Comparison of ENCODE assay signal across 22 mouse cellular contexts in the genomic region with DNA sequence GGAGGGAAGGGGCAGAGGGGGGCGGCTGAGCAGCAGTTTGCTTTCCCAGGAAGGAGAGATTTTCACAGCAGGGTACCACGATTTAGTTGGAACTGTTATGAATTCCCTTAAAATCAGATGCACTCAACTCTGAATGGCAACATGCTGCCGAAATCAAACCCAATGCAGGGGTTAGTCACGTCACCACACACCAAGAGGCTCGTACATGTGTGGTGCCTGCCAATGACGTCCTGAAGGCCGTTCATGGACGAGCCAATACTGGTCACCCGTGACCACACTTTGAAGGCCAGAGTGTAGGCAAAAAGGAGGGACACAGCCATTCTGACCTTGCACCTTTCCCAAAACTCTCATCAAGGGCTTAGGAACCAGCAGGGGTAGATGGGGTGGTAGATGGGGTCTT. TPM values are rescaled to one million over a fixed set of nuclear protein-coding genes. Genes with fewer than 3 reads are reported as not detected.
DNase-seq lines count a peak whose midpoint lies in the region; ATAC-seq lines count a peak whose summit lies in the region.
"Had no signal": no experiment of that assay in that cellular context is flagged by ENCODE, and none has a peak within 500 bp of the region (broad histone marks: within the 10 kb centered on the region; RNA-seq: fewer than 3 reads in every experiment).

No protein-coding gene starts in this region.

- WGBS in midbrain, embryonic 11.5 days: 75% methylated on average over 9 of the region's 9 CpGs
- 73% methylated on average over 9 of the region's 9 CpGs for WGBS in midbrain, embryonic 10.5 days

- H3K4me1 ChIP-seq in midbrain, embryonic 11.5 days (ENCODE audit: control insufficient read depth, insufficient read depth, low read length): no peaks in the 10 kb centered on the region
- H3K4me1 ChIP-seq in midbrain, embryonic 10.5 days: no peaks in the 10 kb centered on the region
- H3K4me1 ChIP-seq in brown adipose tissue, adult 24 weeks (ENCODE audit: control insufficient read depth, insufficient read depth, insufficient read length, low read length): peaks cover 12% of the 10 kb centered on the region

- peak; percentile 15 for DNase-seq in adrenal gland, adult 2 months
- no peak for DNase-seq in adrenal gland, postnatal 25 days
- DNase-seq in adrenal gland, adult 8-10 months: peak; percentile 11
- DNase-seq in adrenal gland, adult 18-20 months (ENCODE audit: low spot score in 2 of 2): no peak
- peak; percentile 64 for DNase-seq in midbrain, embryonic 11.5 days (ENCODE audit: low spot score, missing footprints)
- DNase-seq in midbrain, embryonic 10.5 days (ENCODE audit: low spot score): no peak
- DNase-seq in thymus, postnatal 36 days: no peak
- DNase-seq: adrenal gland, postnatal 10 days; adrenal gland, postnatal 14 days; B cell, adult 2 months; cerebellum, adult 11 months; cerebellum, adult 11-12 months; cerebellum, adult 18-20 months; cerebellum, adult 2 months; cerebellum, adult 8-10 months; cerebellum, adult 9-10 months; cerebellum, adult 9-11 months had no signal

- H3K27ac ChIP-seq in midbrain, embryonic 11.5 days (ENCODE audit: low read depth, low read length): no peak overlapping the region
- no peak overlapping the region for H3K27ac ChIP-seq in midbrain, embryonic 10.5 days (replicated peaks)
- H3K27ac ChIP-seq in brown adipose tissue, adult 24 weeks (replicated peaks; ENCODE audit: low read depth, low read length): no peak overlapping the region

- ATAC-seq in midbrain, embryonic 11.5 days (ENCODE audit: low FRiP score): no peak
- ATAC-seq: activated CD4-positive, CD25-positive, alpha-beta regulatory T cell, adult 4 months; CD4-positive, CD25-positive, alpha-beta regulatory T cell, adult 4 months; Patski had no signal

- H3K9me3 ChIP-seq in midbrain, embryonic 11.5 days (ENCODE audit: control insufficient read depth, low read length): no peaks in the 10 kb centered on the region
- no peaks in the 10 kb centered on the region for H3K9me3 ChIP-seq in midbrain, embryonic 10.5 days (replicated peaks)

- no peaks in the 10 kb centered on the region for H3K27me3 ChIP-seq in midbrain, embryonic 11.5 days (ENCODE audit: control insufficient read depth, insufficient read depth, low read length)
- no peaks in the 10 kb centered on the region for H3K27me3 ChIP-seq in midbrain, embryonic 10.5 days (ENCODE audit: low read depth, poor library complexity, severe bottlenecking)

- no peak overlapping the region for H3K4me3 ChIP-seq in midbrain, embryonic 11.5 days (ENCODE audit: low read depth, low read length)
- H3K4me3 ChIP-seq in midbrain, embryonic 10.5 days: no peak overlapping the region
- peak overlapping the region; percentile 32; the same call in 1 of the 2 replicates for H3K4me3 ChIP-seq in brown adipose tissue, adult 24 weeks (ENCODE audit: insufficient read depth, low read depth, low read length)

- no peak overlapping the region for H3K4me2 ChIP-seq in midbrain, embryonic 11.5 days

- H3K36me3 ChIP-seq in midbrain, embryonic 11.5 days (ENCODE audit: control insufficient read depth, insufficient read depth, low read length): no peaks in the 10 kb centered on the region
- H3K36me3 ChIP-seq in midbrain, embryonic 10.5 days: no peaks in the 10 kb centered on the region
- H3K36me3 ChIP-seq: G1E had no signal

- no peak overlapping the region for H3K9ac ChIP-seq in midbrain, embryonic 11.5 days (ENCODE audit: low read length)

RNA-seq across cellular contexts. Expression of a gene that starts 35.3 kb away (rescaled TPM):
- 1 to 10 TPM in 1 of 2 experiments, under 1 TPM in 1; 0.90 to 1.1 TPM for total RNA-seq in adrenal gland, adult 2 months (2021)
- polyA plus RNA-seq in adrenal gland, adult 2 months (2012; rRNA removed): 1.4 and 2.1 TPM in 2 replicates
- total RNA-seq in adrenal gland, postnatal 25 days (2021): 2.2 and 2.8 TPM in 2 replicates
- total RNA-seq in adrenal gland, adult 8-10 months (2022): 1 to 10 TPM; 1.4 to 3.1 (median 2.1) TPM
- 1 to 10 TPM; 1.3 to 1.8 TPM for total RNA-seq in adrenal gland, adult 18-20 months (2021)
- polyA plus RNA-seq in midbrain, embryonic 11.5 days (2014; fragmentation: Nextera tagmentation; extraction: Ambion mirVana): 0.61 and 0.71 TPM in 2 replicates
- polyA plus RNA-seq in midbrain, embryonic 10.5 days (2016; fragmentation: Nextera tagmentation; extraction: Ambion mirVana): 0.53 TPM in 2 replicates
- polyA plus RNA-seq in brown adipose tissue, adult 24 weeks (2012; ENCODE audit: insufficient read depth, insufficient read length, missing spikeins): 2.1 and 2.4 TPM in 2 replicates
- polyA plus RNA-seq: G1E had no signal

Comparison
In these comparisons a context has a peak if more than half of its experiments do, and no peak if none do; other contexts are left out.
1. DNase-seq: peak in adrenal gland, adult 2 months (single experiment), adrenal gland, adult 8-10 months (single experiment) and midbrain, embryonic 11.5 days (single experiment); none in adrenal gland, postnatal 25 days (single experiment), adrenal gland, adult 18-20 months (0 of 2), midbrain, embryonic 10.5 days (single experiment) and thymus, postnatal 36 days (0 of 2).